ENCODE assay signal across 19 mouse cellular contexts in genomic region chr17:26511256-26511655, GRCm38 (mm10). TPM values are rescaled to one million over a fixed set of nuclear protein-coding genes. Genes with fewer than 3 reads are reported as not detected.
DNase-seq lines count a peak whose midpoint lies in the region; ATAC-seq and TF ChIP-seq lines count a peak whose summit lies in the region.
"Had no signal": no experiment of that assay in that cellular context is flagged by ENCODE, and none has a peak within 500 bp of the region (broad histone marks: within the 10 kb centered on the region; RNA-seq: fewer than 3 reads in every experiment).

No protein-coding gene starts in this region.

- H3K9me3 ChIP-seq in lung, embryonic 15.5 days, result no peaks in the 10 kb centered on the region
- H3K9me3 ChIP-seq in liver, postnatal 0 days (ENCODE audit: low read length), result no peaks in the 10 kb centered on the region
- H3K9me3 ChIP-seq in neural tube, embryonic 15.5 days (replicated peaks), result no peaks in the 10 kb centered on the region
- H3K9me3 ChIP-seq: forebrain, embryonic 10.5 days; hindbrain, embryonic 12.5 days; midbrain, embryonic 10.5 days; neural tube, embryonic 12.5 days had no signal

- no peak for TF ChIP-seq EP300 in liver, postnatal 0 days (IDR thresholded peaks at IDR 0.05; ENCODE audit: low read depth)

- ATAC-seq in lung, embryonic 15.5 days (ENCODE audit: borderline replicate concordance, extremely low read depth, low FRiP score, low TSS enrichment), result no peak
- no peak for ATAC-seq in liver, postnatal 0 days
- no peak for ATAC-seq in neural tube, embryonic 15.5 days (ENCODE audit: low FRiP score)
- ATAC-seq: inflammation-experienced regulatory T-cells, adult 6 months had no signal

- TF ChIP-seq CTCF in liver, postnatal 0 days (IDR thresholded peaks at IDR 0.05; ENCODE audit: low read depth), result no peak

- H3K4me3 ChIP-seq in lung, embryonic 15.5 days, result no peak overlapping the region
- no peak overlapping the region for H3K4me3 ChIP-seq in liver, postnatal 0 days (ENCODE audit: low read depth, low read length)
- H3K4me3 ChIP-seq in neural tube, embryonic 15.5 days (replicated peaks), result no peak overlapping the region
- H3K4me3 ChIP-seq: forebrain, embryonic 10.5 days; hindbrain, embryonic 12.5 days; layer of hippocampus, adult 2 months; midbrain, embryonic 10.5 days; neural tube, embryonic 12.5 days had no signal

- DNase-seq in lung, postnatal 25 days (ENCODE audit: low spot score), result no peak
- peak; percentile 90 for DNase-seq in ES-CJ7 (ENCODE audit: low read depth, low spot score)
- peak; percentile 80 for DNase-seq in R1 (ENCODE audit: low read depth, low spot score)
- DNase-seq in liver, postnatal 0 days, result no peak
- no peak for DNase-seq in right cerebral cortex, postnatal 4 days
- DNase-seq: cerebellum, adult 2 months; gastrocnemius, postnatal 10 days; heart, postnatal 10 days; layer of hippocampus, postnatal 36 days; right cerebral cortex, adult 18-20 months; thymus, adult 18-20 months had no signal

- H3K9ac ChIP-seq in lung, embryonic 15.5 days, result no peak overlapping the region
- H3K9ac ChIP-seq in liver, postnatal 0 days (replicated peaks), result peak overlapping the region; percentile 19; the same call in 1 of the 2 replicates
- no peak overlapping the region for H3K9ac ChIP-seq in neural tube, embryonic 15.5 days (replicated peaks)
- H3K9ac ChIP-seq: hindbrain, embryonic 12.5 days; neural tube, embryonic 12.5 days had no signal

- 62% methylated on average over 4 of the region's 4 CpGs for WGBS in lung, embryonic 15.5 days
- 74% methylated on average over 4 of the region's 4 CpGs for WGBS in liver, postnatal 0 days (ENCODE audit: insufficient replicate concordance)
- WGBS in neural tube, embryonic 15.5 days, result 38% methylated on average over 4 of the region's 4 CpGs

- H3K27me3 ChIP-seq in lung, embryonic 15.5 days, result no peaks in the 10 kb centered on the region
- no peaks in the 10 kb centered on the region for H3K27me3 ChIP-seq in liver, postnatal 0 days (ENCODE audit: insufficient read depth, low read length)
- no peaks in the 10 kb centered on the region for H3K27me3 ChIP-seq in neural tube, embryonic 15.5 days (replicated peaks)

- no peak overlapping the region for H3K4me2 ChIP-seq in lung, embryonic 15.5 days
- H3K4me2 ChIP-seq in liver, postnatal 0 days (ENCODE audit: low read depth, low read length), result no peak overlapping the region
- no peak overlapping the region for H3K4me2 ChIP-seq in neural tube, embryonic 15.5 days
- H3K4me2 ChIP-seq: hindbrain, embryonic 12.5 days; neural tube, embryonic 12.5 days had no signal

- H3K27ac ChIP-seq in lung, embryonic 15.5 days, result 0 out of 2 replicates have a peak overlapping the region, but pooled peaks have one; percentile 72
- H3K27ac ChIP-seq in liver, postnatal 0 days (ENCODE audit: low read depth), result peak overlapping the region; percentile 82
- H3K27ac ChIP-seq in neural tube, embryonic 15.5 days (replicated peaks), result no peak overlapping the region
- H3K27ac ChIP-seq: hindbrain, embryonic 12.5 days; midbrain, embryonic 10.5 days; neural tube, embryonic 12.5 days had no signal

- peaks cover 57% of the 10 kb centered on the region for H3K4me1 ChIP-seq in lung, embryonic 15.5 days
- H3K4me1 ChIP-seq in liver, postnatal 0 days (ENCODE audit: insufficient read depth), result peaks cover 64% of the 10 kb centered on the region
- peaks cover 22% of the 10 kb centered on the region for H3K4me1 ChIP-seq in neural tube, embryonic 15.5 days

- no peaks in the 10 kb centered on the region for H3K36me3 ChIP-seq in lung, embryonic 15.5 days
- H3K36me3 ChIP-seq in liver, postnatal 0 days (replicated peaks; ENCODE audit: insufficient read depth, low read length), result peaks cover 10% of the 10 kb centered on the region
- H3K36me3 ChIP-seq in neural tube, embryonic 15.5 days, result no peaks in the 10 kb centered on the region; the same call in 1 of the 2 replicates

RNA-seq across cellular contexts. Expression of gene Ergic1, which starts 50.0 kb away (rescaled TPM):
- polyA plus RNA-seq in lung, embryonic 15.5 days (2015; fragmentation: Nextera tagmentation; extraction: Ambion mirVana), result 97.3 and 102 TPM in 2 replicates
- 34.4 and 35.0 TPM in 2 replicates for polyA plus RNA-seq in liver, postnatal 0 days (2015; fragmentation: Nextera tagmentation; extraction: Ambion mirVana)
- 89.7 and 101 TPM in 2 replicates for polyA plus RNA-seq in neural tube, embryonic 15.5 days (2015; fragmentation: Nextera tagmentation; extraction: Ambion mirVana)

RNA-seq across cellular contexts. Expression of gene Dusp1, which starts 50.7 kb away (rescaled TPM):
- polyA plus RNA-seq in lung, embryonic 15.5 days (2015; fragmentation: Nextera tagmentation; extraction: Ambion mirVana), result 23.1 and 25.9 TPM in 2 replicates
- polyA plus RNA-seq in liver, postnatal 0 days (2015; fragmentation: Nextera tagmentation; extraction: Ambion mirVana), result 13.4 and 14.2 TPM in 2 replicates
- 25.0 and 25.8 TPM in 2 replicates for polyA plus RNA-seq in neural tube, embryonic 15.5 days (2015; fragmentation: Nextera tagmentation; extraction: Ambion mirVana)

Comparison
In these comparisons a context has a peak if more than half of its experiments do, and no peak if none do; other contexts are left out.
1. DNase-seq: peak in ES-CJ7 (single experiment) and R1 (single experiment); none in lung, postnatal 25 days (single experiment), liver, postnatal 0 days (single experiment) and right cerebral cortex, postnatal 4 days (single experiment).